Mouse (Mus musculus): ENCODE measurements around the gene Selplg.
"Not testable (repeated sequence)": the region's sequence is repeated elsewhere in the genome, so short reads cannot be mapped to it uniquely, and the experiment has no call there.

GRCm38 (mm10) chr5:113784104-113784503, 48.3 kb downstream of the Selplg start:
- not testable (repeated sequence) for TF ChIP-seq EP300, CTCF (IDR thresholded peaks at IDR 0.05; ENCODE audit: low read depth)
